Mouse (Mus musculus) G1E (cell line): ENCODE measurements at regions not wholly inside any gene's neighbourhood (a gene's known extent, or its start where the extent isn't known, plus 50 kb on each side); places are given as distances from the start of the nearest gene placed in this dataset.

Experiments used
- CTCF ChIP-seq: IDR thresholded peaks from 2 replicates; pipeline ENCODE4 v1.5.1; 2012; ENCODE audit warnings: low read depth, low read length, inconsistent platforms, mixed read lengths
- GATA1 ChIP-seq: IDR thresholded peaks from 2 replicates; pipeline ENCODE4 v1.6.1; 2012; ENCODE audit warnings: borderline replicate concordance, low read length, inconsistent platforms, mixed read lengths
- GATA2 ChIP-seq: IDR thresholded peaks from 2 replicates; pipeline ENCODE4 v1.6.1; 2012; ENCODE audit warnings: low read depth, low read length, inconsistent platforms, borderline replicate concordance
- POLR2AphosphoS5 ChIP-seq: IDR thresholded peaks from 2 replicates; pipeline ENCODE4 v1.6.1; 2012; ENCODE audit warnings: low read depth, low read length, inconsistent platforms; ENCODE audit not compliant: insufficient replicate concordance
- TAL1 ChIP-seq: conservative IDR thresholded peaks from 2 replicates; pipeline ENCODE4 v1.6.1; 2012; ENCODE audit warnings: low read depth, low read length, inconsistent platforms, mixed read lengths

DNA sequence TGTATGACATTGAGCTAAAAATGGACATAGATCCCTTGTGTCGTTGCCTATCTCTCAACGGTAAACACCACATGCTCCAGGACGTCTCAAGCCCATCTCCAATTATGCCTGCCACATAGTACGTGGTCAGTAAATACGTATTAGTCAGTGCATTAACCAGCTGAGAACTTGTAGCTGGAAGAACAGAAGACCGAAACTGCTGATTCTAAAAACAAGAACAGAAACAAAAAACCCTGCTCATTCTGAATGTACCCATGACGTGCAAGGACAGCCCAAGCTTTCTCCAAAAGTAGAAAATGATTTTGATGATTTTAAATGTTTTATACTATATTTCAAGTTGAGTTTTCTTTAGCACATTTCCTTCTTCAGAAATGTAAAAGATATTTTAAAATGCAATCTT is 500.7 kb upstream of the Gulo start:
- TF ChIP-seq CTCF = no peak
- TF ChIP-seq GATA1 = no peak
- no peak for TF ChIP-seq POLR2AphosphoS5
- no peak for TF ChIP-seq TAL1
- no peak for TF ChIP-seq GATA2
